10 mouse cellular contexts compared by ENCODE assay signal in genomic region chr17:32119196-32119595, GRCm38 (mm10). TPM values are rescaled to one million over a fixed set of nuclear protein-coding genes. Genes with fewer than 3 reads are reported as not detected.
A peak's percentile ranks its signal among the peaks of the same experiment; 100 is the strongest.
DNase-seq lines count a peak whose midpoint lies in the region; ATAC-seq and TF ChIP-seq lines count a peak whose summit lies in the region.
"Had no signal": no experiment of that assay in that cellular context is flagged by ENCODE, and none has a peak within 500 bp of the region (broad histone marks: within the 10 kb centered on the region; RNA-seq: fewer than 3 reads in every experiment).

No protein-coding gene starts in this region.

- peaks cover 4% of the 10 kb centered on the region for H3K27me3 ChIP-seq in lung, embryonic 15.5 days
- H3K27me3 ChIP-seq in midbrain, embryonic 16.5 days (ENCODE audit: control insufficient read depth, insufficient read depth, low read depth, low read length): no peaks in the 10 kb centered on the region
- peaks cover 29% of the 10 kb centered on the region for H3K27me3 ChIP-seq in embryonic facial prominence, embryonic 10.5 days (replicated peaks; ENCODE audit: low read depth, poor library complexity, severe bottlenecking)

- no peak for ATAC-seq in lung, embryonic 15.5 days (ENCODE audit: borderline replicate concordance, extremely low read depth, low FRiP score, low TSS enrichment)
- no peak for ATAC-seq in midbrain, embryonic 16.5 days

- H3K9me3 ChIP-seq in lung, embryonic 15.5 days: no peaks in the 10 kb centered on the region
- no peaks in the 10 kb centered on the region for H3K9me3 ChIP-seq in midbrain, embryonic 16.5 days (replicated peaks; ENCODE audit: control insufficient read depth, low read length, poor library complexity, severe bottlenecking)
- H3K9me3 ChIP-seq in embryonic facial prominence, embryonic 10.5 days: no peaks in the 10 kb centered on the region
- H3K9me3 ChIP-seq: limb, embryonic 15.5 days had no signal

- peaks cover 24% of the 10 kb centered on the region; the same call in 1 of the 2 replicates for H3K36me3 ChIP-seq in lung, embryonic 15.5 days
- H3K36me3 ChIP-seq in midbrain, embryonic 16.5 days (ENCODE audit: control insufficient read depth, insufficient read depth, low read length): no peaks in the 10 kb centered on the region
- H3K36me3 ChIP-seq in embryonic facial prominence, embryonic 10.5 days (replicated peaks): peaks cover 44% of the 10 kb centered on the region

- no peak overlapping the region for H3K9ac ChIP-seq in lung, embryonic 15.5 days
- H3K9ac ChIP-seq in midbrain, embryonic 16.5 days (ENCODE audit: low read depth, low read length): no peak overlapping the region
- H3K9ac ChIP-seq: limb, embryonic 15.5 days had no signal

- DNase-seq in heart, adult 11 months: peak; percentile 92
- no peak for DNase-seq in heart, postnatal 25 days (ENCODE audit: low spot score)
- DNase-seq in lung, adult 18-20 months: no peak
- peak; percentile 55 to 66 for DNase-seq in layer of hippocampus, adult 2 months (ENCODE audit: low spot score in 2 of 2)
- no peak for DNase-seq in adipocyte (ENCODE audit: low spot score)
- no peak for DNase-seq in embryonic facial prominence, embryonic 10.5 days (ENCODE audit: low spot score)
- DNase-seq: kidney, postnatal 25 days had no signal

- peaks cover 38% of the 10 kb centered on the region for H3K4me1 ChIP-seq in lung, embryonic 15.5 days
- peaks cover 11% of the 10 kb centered on the region for H3K4me1 ChIP-seq in midbrain, embryonic 16.5 days (ENCODE audit: control insufficient read depth, insufficient read depth, low read length)
- H3K4me1 ChIP-seq in embryonic facial prominence, embryonic 10.5 days: peaks cover 36% of the 10 kb centered on the region

- peak overlapping the region; percentile 25; the same call in 1 of the 2 replicates for H3K27ac ChIP-seq in lung, embryonic 15.5 days
- peak overlapping the region; percentile 77 for H3K27ac ChIP-seq in layer of hippocampus, adult 2 months
- peak overlapping the region; percentile 53 for H3K27ac ChIP-seq in midbrain, embryonic 16.5 days (ENCODE audit: low read length)
- H3K27ac ChIP-seq in embryonic facial prominence, embryonic 10.5 days (replicated peaks): no peak overlapping the region
- H3K27ac ChIP-seq: limb, embryonic 15.5 days had no signal

- TF ChIP-seq CTCF in layer of hippocampus, adult 2 months (conservative IDR thresholded peaks at IDR 0.05): no peak

- H3K4me2 ChIP-seq in lung, embryonic 15.5 days: no peak overlapping the region
- H3K4me2 ChIP-seq in midbrain, embryonic 16.5 days (ENCODE audit: low read length): no peak overlapping the region

- 47% methylated on average over 16 of the region's 16 CpGs for WGBS in lung, embryonic 15.5 days
- 58% methylated on average over 16 of the region's 16 CpGs for WGBS in midbrain, embryonic 16.5 days
- 86% methylated on average over 16 of the region's 16 CpGs for WGBS in embryonic facial prominence, embryonic 10.5 days

- no peak overlapping the region for H3K4me3 ChIP-seq in lung, embryonic 15.5 days
- H3K4me3 ChIP-seq in layer of hippocampus, adult 2 months: peak overlapping the region; percentile 11; the same call in 1 of the 2 replicates
- H3K4me3 ChIP-seq in midbrain, embryonic 16.5 days (ENCODE audit: low read depth, low read length): no peak overlapping the region
- H3K4me3 ChIP-seq in embryonic facial prominence, embryonic 10.5 days: no peak overlapping the region
- H3K4me3 ChIP-seq: limb, embryonic 15.5 days had no signal

- intact Hi-C loops in heart, postnatal 25 days (cut with DNase I): no loop called here

RNA-seq across cellular contexts. Expression of gene Notch3, which starts 47.5 kb away (rescaled TPM):
- total RNA-seq in heart, postnatal 25 days (2021): 10 to 100 TPM; 23.4 to 31.1 TPM
- polyA plus RNA-seq in lung, embryonic 15.5 days (2015; fragmentation: Nextera tagmentation; extraction: Ambion mirVana): 18.2 and 19.8 TPM in 2 replicates
- 1 to 10 TPM; 7.2 to 7.7 TPM for total RNA-seq in layer of hippocampus, adult 2 months (2021)
- 6.9 TPM in 2 replicates for polyA plus RNA-seq in midbrain, embryonic 16.5 days (2015; fragmentation: Nextera tagmentation; extraction: Ambion mirVana)
- polyA plus RNA-seq in embryonic facial prominence, embryonic 10.5 days (2016; fragmentation: Nextera tagmentation; extraction: Ambion mirVana): 23.7 and 24.5 TPM in 2 replicates

Comparison
In these comparisons a context has a peak if more than half of its experiments do, and no peak if none do; other contexts are left out.
1. DNase-seq: peak in heart, adult 11 months (single experiment) and layer of hippocampus, adult 2 months (2 of 2); none in heart, postnatal 25 days (single experiment), lung, adult 18-20 months (0 of 2), adipocyte (single experiment) and embryonic facial prominence, embryonic 10.5 days (single experiment).